Mouse (Mus musculus) CD8-positive naive resting alpha-beta T cell, adult 2 months (primary cell): ENCODE results near the gene Ggn.
"Not testable (repeated sequence)": the region's sequence is repeated elsewhere in the genome, so short reads cannot be mapped to it uniquely, and the experiment has no call there.

Experiments
- DNase-seq, 2 experiments: peaks; one replicate each; pipeline ENCODE4 v3.0.0; 2022; ENCODE audit warnings: low read depth in 2 of 2, low spot score in 2 of 2

Ggn gene

DNA sequence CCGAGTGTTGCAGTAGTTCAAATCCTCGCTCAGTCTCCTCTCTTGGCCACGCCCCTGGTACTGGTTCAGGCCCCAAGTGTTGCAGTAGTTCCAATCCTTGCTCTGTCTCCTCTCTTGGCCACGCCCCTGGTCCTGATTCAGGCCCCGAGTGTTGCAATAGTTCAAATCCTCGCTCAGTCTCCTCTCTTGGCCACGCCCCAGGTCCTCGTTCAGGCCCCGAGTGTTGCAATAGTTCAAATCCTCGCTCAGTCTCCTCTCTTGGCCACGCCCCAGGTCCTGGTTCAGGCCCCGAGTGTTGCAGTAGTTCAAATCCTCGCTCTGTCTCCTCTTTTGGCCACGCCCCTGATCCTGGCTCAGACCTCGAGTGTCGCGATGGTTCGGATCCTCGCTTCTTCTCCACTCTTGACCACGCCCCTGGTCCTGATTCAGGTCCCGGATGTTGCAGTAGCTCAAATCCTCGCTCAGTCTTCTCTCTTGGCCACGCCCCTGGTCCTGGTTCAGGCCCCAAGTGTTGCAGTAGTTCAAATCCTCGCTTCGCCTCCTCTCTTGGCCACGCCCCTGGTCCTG, 42.3 kb downstream of the Ggn start:
- DNase-seq = no peak

GRCm38 (mm10) chr7:29212775-29213560, 43.0 kb downstream of the Ggn start:
- not testable (repeated sequence) for DNase-seq

- DNase-seq = no peak
These were observed 43.7 kb downstream of the Ggn start, which contains the start of gene Catsperg1 for GRCm38 (mm10) chr7:29213675-29214082. Gene Catsperg1, minus strand, starts transcription at chr7:29214035.

GRCm38 (mm10) chr7:29214236-29214635, 44.2 kb downstream of the Ggn start:
- DNase-seq = no peak

- DNase-seq = no peak
These were observed 44.8 kb downstream of the Ggn start for GRCm38 (mm10) chr7:29214846-29215245.
